Mouse (Mus musculus) stomach, embryonic 15.5 days (tissue): ENCODE measurements around the gene Btbd35f10. TPM values are rescaled to one million over a fixed set of nuclear protein-coding genes. Genes with fewer than 3 reads are reported as not detected.
"Not testable (repeated sequence)": the region's sequence is repeated elsewhere in the genome, so short reads cannot be mapped to it uniquely, and the experiment has no call there.

Experiments used
- ATAC-seq: fragments of 200-750 bp; cut with Nextera tagmentation; 2 replicates; pipeline ENCODE4 v1.8.0; 2017; ENCODE audit warnings: low read depth, moderate number of reproducible peaks, moderate TSS enrichment; ENCODE audit not compliant: insufficient read depth, low FRiP score
- H3K27ac ChIP-seq: fragments of 300-500 bp; sonication (generic); 2 replicates; pipeline ENCODE4 v1.5.1; 2015; ENCODE audit warnings: mild to moderate bottlenecking, inconsistent platforms
- H3K27me3 ChIP-seq: fragments of 300-500 bp; sonication (generic); replicated peaks from 2 replicates; pipeline ENCODE4 v1.6.1; 2015; ENCODE audit warnings: inconsistent platforms
- H3K36me3 ChIP-seq: fragments of 300-500 bp; sonication (generic); 2 replicates; pipeline ENCODE4 v1.6.1; 2015; ENCODE audit warnings: inconsistent platforms
- H3K4me1 ChIP-seq: fragments of 300-500 bp; sonication (generic); 2 replicates; pipeline ENCODE4 v1.6.1; 2015; ENCODE audit warnings: inconsistent platforms
- H3K4me2 ChIP-seq: fragments of 300-500 bp; sonication (generic); 2 replicates; pipeline ENCODE4 v1.6.1; 2015; ENCODE audit warnings: mild to moderate bottlenecking, inconsistent platforms
- H3K4me3 ChIP-seq: fragments of 300-500 bp; sonication (generic); replicated peaks from 2 replicates; pipeline ENCODE4 v1.5.1; 2015; ENCODE audit warnings: inconsistent platforms
- H3K9ac ChIP-seq: fragments of 300-500 bp; sonication (generic); 2 replicates; pipeline ENCODE4 v1.6.1; 2015; ENCODE audit warnings: inconsistent platforms
- H3K9me3 ChIP-seq: fragments of 300-500 bp; sonication (generic); 2 replicates; pipeline ENCODE4 v1.6.1; 2016; ENCODE audit warnings: inconsistent platforms
- WGBS: fragments of 180-500 bp; shearing (Covaris S2); methylation state at CpG from one replicate; pipeline ENCODE4 v1.1.7; 2015; 5-methylcytosine and 5-hydroxymethylcytosine counted together
- polyA plus RNA-seq: library from polyadenylated mRNA; unstranded; fragments of >200 nt; fragmentation: Nextera tagmentation; extraction: Ambion mirVana; gene quantifications from 2 replicates; pipeline ENCODE4 v1.2.1, GENCODE M21; 2015

Gene Btbd35f10
- not detected in 2 replicates for polyA plus RNA-seq

DNA sequence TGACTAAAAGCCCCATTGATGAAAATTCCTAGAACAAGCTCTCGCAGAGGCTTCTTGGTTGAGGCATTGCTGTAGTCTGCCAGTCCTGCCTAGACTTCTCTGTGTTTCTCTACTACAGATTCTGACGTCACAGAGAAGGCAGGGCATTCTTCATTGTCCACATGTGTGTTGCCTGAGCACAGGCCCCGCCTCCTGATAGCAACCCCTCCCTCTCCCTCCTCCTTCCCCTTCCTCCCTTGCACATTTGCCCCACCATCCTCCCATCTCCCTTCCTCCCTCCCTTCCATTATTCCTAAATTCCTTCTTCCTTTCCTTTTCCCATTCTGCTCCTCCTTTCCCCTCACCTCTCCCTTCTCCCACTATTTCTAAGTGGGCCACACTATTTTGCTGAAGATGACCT is at the start of gene Btbd35f10:
TSS of gene Btbd35f10 (minus strand) at position 101 of the 400 bp plus-strand sequence.
- ATAC-seq, H3K27ac ChIP-seq, H3K9me3 ChIP-seq, H3K4me3 ChIP-seq, H3K9ac ChIP-seq, H3K27me3 ChIP-seq, H3K4me2 ChIP-seq, H3K36me3 ChIP-seq, H3K4me1 ChIP-seq: not testable (repeated sequence)
- WGBS, result no CpG with 5 or more reads among the region's 3 CpGs

Other genes with a start within 250 kb of the Btbd35f10 start
- not detected in 2 replicates for gene Btbd35f18, start 52.7 kb downstream of the Btbd35f10 start, polyA plus RNA-seq
- not detected in 2 replicates for gene Btbd35f16, start 204.1 kb upstream of the Btbd35f10 start, polyA plus RNA-seq